Mouse (Mus musculus) liver, embryonic 14.5 days (tissue): ENCODE measurements around the gene Draxin. TPM values are rescaled to one million over a fixed set of nuclear protein-coding genes. Genes with fewer than 3 reads are reported as not detected.

ENCODE experiments used
- ATAC-seq: fragments of 200-750 bp; cut with Nextera tagmentation; 2 replicates; pipeline ENCODE4 v1.8.0; 2017; ENCODE audit warnings: moderate number of reproducible peaks, mild to moderate bottlenecking, moderate library complexity; ENCODE audit not compliant: insufficient read depth
- DNase-seq, 3 experiments: peaks; one replicate each; pipeline ENCODE4 v3.0.0-alpha.2; 2012 to 2013; ENCODE audit warnings: low read depth in 3 of 3, low spot score in 3 of 3
- H3K27ac ChIP-seq: fragments of 300-500 bp; sonication (generic); 2 replicates; pipeline ENCODE4 v1.5.1; 2014; ENCODE audit warnings: moderate library complexity, mild to moderate bottlenecking, control low read depth, inconsistent platforms
- H3K27me3 ChIP-seq: fragments of 300-500 bp; sonication (generic); 2 replicates; pipeline ENCODE4 v1.6.1; 2014; ENCODE audit warnings: mild to moderate bottlenecking, low read length, moderate library complexity; ENCODE audit not compliant: control insufficient read depth, insufficient read depth
- H3K36me3 ChIP-seq: fragments of 300-500 bp; sonication (generic); replicated peaks from 2 replicates; pipeline ENCODE4 v1.6.1; 2014; ENCODE audit warnings: low read depth; ENCODE audit not compliant: control insufficient read depth, insufficient read depth
- H3K4me1 ChIP-seq, 2 experiments: fragments of 200-500 bp in 1 of 2; fragments of 300-500 bp in 1 of 2; sonication (generic) in 1 of 2; replicated peaks; 2 replicates each; pipeline ENCODE4 v1.6.1; 2012 to 2014; ENCODE audit warnings: antibody characterized with exemption in 1 of 2, inconsistent platforms in 1 of 2, low read length in 1 of 2; ENCODE audit not compliant: control insufficient read depth in 2 of 2, insufficient read depth in 2 of 2
- H3K4me2 ChIP-seq: fragments of 300-500 bp; sonication (generic); 2 replicates; pipeline ENCODE4 v1.6.1; 2014; ENCODE audit warnings: low read depth, mild to moderate bottlenecking, control low read depth, moderate library complexity
- H3K4me3 ChIP-seq, 2 experiments: fragments of 200-500 bp in 1 of 2; fragments of 300-500 bp in 1 of 2; sonication (generic) in 1 of 2; 2 replicates each; pipeline ENCODE4 v1.5.1; 2012 to 2014; ENCODE audit warnings: low read depth in 2 of 2, low read length in 2 of 2, mild to moderate bottlenecking in 2 of 2, control low read depth in 1 of 2, inconsistent platforms in 1 of 2, moderate library complexity in 1 of 2; ENCODE audit not compliant: insufficient read depth in 1 of 2
- H3K9ac ChIP-seq: fragments of 300-500 bp; sonication (generic); replicated peaks from 2 replicates; pipeline ENCODE4 v1.6.1; 2014; ENCODE audit warnings: mild to moderate bottlenecking, control low read depth, moderate library complexity
- H3K9me3 ChIP-seq: fragments of 300-500 bp; sonication (generic); 2 replicates; pipeline ENCODE4 v1.6.1; 2016; ENCODE audit warnings: low read length, mixed read lengths; ENCODE audit not compliant: control insufficient read depth
- CTCF ChIP-seq: IDR thresholded peaks from 2 replicates; pipeline ENCODE4 v1.5.1; 2016; ENCODE audit warnings: antibody characterized with exemption, low read depth, control low read depth
- EP300 ChIP-seq: IDR thresholded peaks from 2 replicates; pipeline ENCODE4 v1.6.1; 2016; ENCODE audit warnings: antibody characterized with exemption, low read depth
- WGBS: fragments of 180-500 bp; shearing (Covaris S2); extraction: QIAGEN DNeasy Blood & Tissue Kit; methylation state at CpG from one replicate; pipeline ENCODE4 v1.1.7; 2014; ENCODE audit not compliant: insufficient replicate concordance; 5-methylcytosine and 5-hydroxymethylcytosine counted together
- polyA plus RNA-seq, 2 experiments: library from polyadenylated mRNA; depleted of rRNA in 1 of 2; stranded (reverse) in 1 of 2; unstranded in 1 of 2; fragments of >200 nt; fragmentation: Nextera tagmentation in 1 of 2; extraction: Ambion mirVana in 1 of 2; gene quantifications; 2 replicates each; pipeline versions ENCODE4 v1.2.1 to v1.2.3; 2012 to 2014

Gene Draxin
- polyA plus RNA-seq, 2 experiments: 0.05 to 0.16 TPM

- no peaks in the 10 kb centered on the region for H3K36me3 ChIP-seq
- peak within 1 kb of the TSS; percentile 98 for H3K4me2 ChIP-seq
- no peak for TF ChIP-seq EP300
- TF ChIP-seq CTCF: peak; percentile 82
- H3K27me3 ChIP-seq: no peaks in the 10 kb centered on the region
- peak within 1 kb of the TSS; percentile 87 for H3K9ac ChIP-seq
- H3K9me3 ChIP-seq: no peaks in the 10 kb centered on the region
- ATAC-seq: peak; percentile 81
- peak within 1 kb of the TSS; percentile 75 to 85 for H3K4me3 ChIP-seq
- under 1% methylated on average over 67 of the region's 67 CpGs for WGBS
- peak; percentile 73 to 75 (median 74) for DNase-seq
- peak within 1 kb of the TSS; percentile 48 for H3K27ac ChIP-seq
- peaks cover 9 to 15% of the 10 kb centered on the region in 2 experiments for H3K4me1 ChIP-seq
These were observed 21.0 kb upstream of the Draxin start, which contains the start of gene Fbxo6 for GRCm38 (mm10) chr4:148151267-148152168. Gene Fbxo6, minus strand, starts transcription at chr4:148152140.

GRCm38 (mm10) chr4:148150953-148151266, 20.4 kb upstream of the Draxin start:
- H3K36me3 ChIP-seq: no peaks in the 10 kb centered on the region
- no peaks in the 10 kb centered on the region for H3K9me3 ChIP-seq
- peak overlapping the region; percentile 87 for H3K9ac ChIP-seq
- WGBS: 21% methylated on average over 3 of the region's 3 CpGs
- peak overlapping the region in 1 of 2 experiments; percentile 85; a peak in 2 of 4 replicates for H3K4me3 ChIP-seq
- no peak overlapping the region for H3K27ac ChIP-seq
- peak in 1 of 3 experiments; percentile 12 for DNase-seq
- no peaks in the 10 kb centered on the region for H3K27me3 ChIP-seq
- ATAC-seq: no peak
- H3K4me1 ChIP-seq: peaks cover 9 to 15% of the 10 kb centered on the region in 2 experiments
- no peak for TF ChIP-seq EP300
- TF ChIP-seq CTCF: no peak
- peak overlapping the region; percentile 98 for H3K4me2 ChIP-seq

DNA sequence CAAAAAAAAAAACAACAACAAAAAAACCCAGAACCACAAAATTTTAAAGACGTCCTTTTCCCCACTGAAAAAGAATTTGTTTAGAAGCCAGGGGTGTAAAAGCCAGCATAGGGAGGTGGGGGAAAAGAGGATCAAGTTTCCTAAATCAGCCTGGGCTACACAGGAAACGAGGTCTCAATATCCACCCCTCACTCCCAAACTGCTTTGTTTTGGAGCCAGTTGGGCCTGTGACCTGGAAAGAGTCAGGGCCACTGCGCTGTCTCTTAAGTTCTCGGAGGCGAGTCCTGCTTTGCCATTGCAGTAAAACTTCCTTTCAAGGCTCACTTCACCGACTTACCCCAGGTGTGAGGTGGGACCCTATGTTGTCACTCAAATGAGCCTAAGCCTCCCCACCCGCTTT, 19.7 kb upstream of the Draxin start:
- Histone ChIP-seq H3K27me3 (no peaks in the 10 kb centered on the region), H3K4me1 (peaks cover 9 to 15% of the 10 kb centered on the region in 2 experiments), H3K9me3 (no peaks in the 10 kb centered on the region), H3K4me3 (no peak overlapping the region), H3K4me2 (no peak overlapping the region; the same call in 1 of the 2 replicates), H3K36me3 (no peaks in the 10 kb centered on the region), H3K27ac (no peak overlapping the region), H3K9ac (no peak overlapping the region; the same call in 1 of the 2 replicates)
- 55% methylated on average over 7 of the region's 7 CpGs for WGBS
- no peak for TF ChIP-seq CTCF
- TF ChIP-seq EP300: no peak
- no peak for ATAC-seq
- no peak for DNase-seq

- no peak for ATAC-seq
- Histone ChIP-seq H3K27ac (no peak overlapping the region), H3K4me3 (no peak overlapping the region), H3K9ac (no peak overlapping the region), H3K4me2 (no peak overlapping the region), H3K9me3 (no peaks in the 10 kb centered on the region), H3K36me3 (no peaks in the 10 kb centered on the region), H3K4me1 (peaks cover 9 to 15% of the 10 kb centered on the region in 2 experiments), H3K27me3 (no peaks in the 10 kb centered on the region)
- 42% methylated on average over 12 of the region's 12 CpGs for WGBS
- TF ChIP-seq EP300 (no peak), CTCF (no peak)
- DNase-seq: no peak
These were observed 19.0 kb upstream of the Draxin start for GRCm38 (mm10) chr4:148149540-148149939.

GRCm38 (mm10) chr4:148147714-148148113, 17.2 kb upstream of the Draxin start:
- ATAC-seq: no peak
- Histone ChIP-seq H3K36me3 (no peaks in the 10 kb centered on the region), H3K4me1 (peaks cover 9 to 15% of the 10 kb centered on the region in 2 experiments), H3K9me3 (no peaks in the 10 kb centered on the region), H3K4me2 (no peak overlapping the region), H3K27ac (no peak overlapping the region), H3K4me3 (no peak overlapping the region), H3K27me3 (no peaks in the 10 kb centered on the region), H3K9ac (no peak overlapping the region)
- WGBS: 44% methylated on average over 2 of the region's 2 CpGs
- TF ChIP-seq CTCF (no peak), EP300 (no peak)
- no peak for DNase-seq
